Mouse (Mus musculus): Measurements from ENCODE around the gene Adamts14.

DNA sequence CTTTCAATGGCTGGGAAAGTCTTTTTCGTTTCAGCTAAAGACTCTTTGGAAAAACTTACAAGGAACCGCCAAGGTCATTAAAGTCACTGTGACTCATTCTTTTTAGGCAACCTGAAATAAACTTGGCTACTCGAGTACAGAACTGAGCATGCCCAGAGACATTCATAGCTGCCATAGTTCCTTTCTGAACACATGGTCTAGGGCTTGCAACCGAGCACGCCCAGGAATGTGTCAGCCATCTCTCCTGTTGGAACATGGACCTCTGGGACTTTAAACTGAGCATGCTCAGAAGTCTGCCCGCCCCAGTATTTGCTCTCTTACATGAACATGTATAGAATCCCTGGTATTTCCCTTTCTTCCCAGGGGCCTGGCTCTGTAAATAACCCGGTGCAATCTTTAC is 13.0 kb upstream of the Adamts14 start:
- TF ChIP-seq CTCF (IDR thresholded peaks at IDR 0.05) (no peak), EP300 (IDR thresholded peaks at IDR 0.05) (peak; percentile 42; the same call in 1 of the 2 replicates)
